Mouse (Mus musculus) thymus, postnatal 25 days (tissue): Measurements from ENCODE around the gene Rapgef3.

ENCODE experiments used
- DNase-seq: peaks from one replicate; pipeline ENCODE4 v3.0.0; 2022

Rapgef3 gene

GRCm38 (mm10) chr15:97743961-97744525 lies 23.7 kb downstream of the Rapgef3 start:
- DNase-seq, result peak; percentile 14

- DNase-seq, result peak; percentile 36
These were observed 24.6 kb downstream of the Rapgef3 start for GRCm38 (mm10) chr15:97743210-97743609.

DNA sequence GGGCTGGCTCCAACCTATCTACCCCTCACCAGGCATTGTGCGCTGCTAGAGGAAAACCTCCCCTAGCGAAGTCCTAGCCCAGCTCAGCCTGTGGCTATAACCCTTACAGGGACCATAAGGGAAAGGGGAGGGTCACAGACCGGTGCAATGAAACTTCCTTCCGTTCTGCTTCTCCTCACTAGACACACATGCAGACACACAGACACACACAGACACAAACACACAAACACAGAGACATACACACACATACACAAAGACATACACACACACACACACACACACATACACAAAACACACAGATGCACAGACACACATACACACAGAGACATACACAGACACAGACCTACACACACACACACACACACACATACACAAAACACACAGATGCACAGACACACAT lies 25.2 kb downstream of the Rapgef3 start:
- DNase-seq, result no peak

DNA sequence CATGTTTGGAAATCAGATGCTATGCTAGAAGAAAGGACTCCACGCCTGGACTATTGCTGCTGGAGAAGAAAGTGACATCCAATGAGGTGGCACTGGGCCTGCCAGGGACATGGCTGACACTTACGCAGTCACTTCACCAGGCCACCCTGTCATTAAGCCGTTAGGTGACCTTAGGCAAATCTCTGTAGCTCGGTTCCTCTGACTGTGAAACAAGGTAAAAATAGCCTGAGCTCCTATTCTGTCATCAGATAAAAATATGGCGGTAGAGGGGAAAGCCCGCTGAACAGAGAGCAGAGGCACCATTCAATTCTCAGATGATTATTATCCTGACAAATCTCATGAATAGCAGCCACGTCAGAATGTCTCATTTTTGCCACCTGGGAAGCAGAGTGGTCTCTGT lies 25.7 kb downstream of the Rapgef3 start:
- no peak for DNase-seq

GRCm38 (mm10) chr15:97741662-97742061 lies 26.1 kb downstream of the Rapgef3 start:
- peak; percentile 53 for DNase-seq

DNA sequence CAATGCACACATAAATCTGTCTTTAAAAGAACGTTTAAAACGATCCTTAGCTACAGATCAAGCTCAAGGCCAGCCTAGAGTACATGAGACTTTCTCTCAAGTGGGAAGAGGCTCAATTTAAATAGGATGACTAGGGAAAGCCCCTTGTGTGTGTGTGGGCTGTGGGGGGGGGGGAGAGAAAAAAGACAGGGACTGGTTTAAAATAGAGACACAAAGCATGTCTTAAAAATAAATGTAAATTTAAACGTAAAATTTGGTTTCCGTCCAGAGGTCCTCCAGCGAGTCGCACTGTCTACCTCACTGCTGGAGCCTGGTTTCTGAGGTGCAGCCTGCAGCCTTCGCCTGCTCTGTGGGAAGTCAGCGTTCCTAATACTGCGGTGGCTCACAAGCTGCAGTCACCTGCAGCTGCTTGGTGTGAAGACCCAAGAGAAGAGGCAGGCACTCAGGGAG lies 27.5 kb downstream of the Rapgef3 start:
- no peak for DNase-seq

GRCm38 (mm10) chr15:97738923-97739322 lies 28.8 kb downstream of the Rapgef3 start:
- DNase-seq, result no peak

- peak; percentile 30 for DNase-seq
These were observed 35.8 kb downstream of the Rapgef3 start for GRCm38 (mm10) chr15:97731988-97732387.

- peak; percentile 80 for DNase-seq
These were observed 36.7 kb downstream of the Rapgef3 start, which contains the start of gene Endou for GRCm38 (mm10) chr15:97731111-97731510. Endou (minus strand) TSS chr15:97731339.

- DNase-seq, result peak; percentile 39
These were observed 37.4 kb downstream of the Rapgef3 start for GRCm38 (mm10) chr15:97730365-97730764.

DNA sequence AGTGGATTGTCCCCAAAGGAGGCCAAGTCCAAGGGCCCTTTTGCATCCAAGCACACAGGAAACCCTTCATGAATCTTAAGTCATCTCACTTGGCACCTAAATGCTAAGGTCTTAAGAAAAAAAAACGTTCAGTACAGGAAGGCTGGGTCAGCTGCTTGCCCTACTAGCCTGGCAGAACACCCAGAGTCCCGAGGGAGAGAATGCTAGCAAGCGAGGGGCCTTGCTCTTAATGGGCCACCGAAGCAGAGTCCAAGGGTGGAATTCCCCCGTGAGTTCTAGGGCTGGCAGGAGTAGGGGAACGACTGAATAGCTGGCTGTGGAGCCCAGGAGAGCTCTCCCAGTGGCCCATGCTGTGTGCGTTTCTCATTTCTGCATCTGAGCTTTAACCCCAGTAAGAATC lies 39.0 kb downstream of the Rapgef3 start:
- peak; percentile 36 for DNase-seq

- peak; percentile 30 for DNase-seq
These were observed 39.4 kb downstream of the Rapgef3 start for GRCm38 (mm10) chr15:97728394-97728793.

DNA sequence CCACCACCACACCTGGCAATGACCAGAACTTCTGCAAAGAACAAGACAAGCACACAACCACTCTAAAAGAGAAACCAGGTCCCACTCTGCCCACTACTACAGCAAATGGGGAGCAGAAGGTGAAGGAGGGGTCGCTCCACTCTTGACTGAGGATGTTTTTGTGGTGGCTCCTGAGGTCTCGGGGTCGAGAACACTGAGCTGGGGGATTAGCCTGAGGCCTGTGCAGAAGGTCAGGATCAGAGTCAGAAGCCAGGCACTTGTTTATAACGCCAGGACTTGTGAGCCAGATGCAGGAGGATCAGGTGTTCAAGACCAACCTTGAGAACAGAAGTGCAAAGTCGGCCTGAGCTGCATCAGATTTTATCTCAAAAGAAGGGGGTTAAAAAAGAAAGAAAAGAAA lies 40.3 kb downstream of the Rapgef3 start:
- peak; percentile 60 for DNase-seq

DNA sequence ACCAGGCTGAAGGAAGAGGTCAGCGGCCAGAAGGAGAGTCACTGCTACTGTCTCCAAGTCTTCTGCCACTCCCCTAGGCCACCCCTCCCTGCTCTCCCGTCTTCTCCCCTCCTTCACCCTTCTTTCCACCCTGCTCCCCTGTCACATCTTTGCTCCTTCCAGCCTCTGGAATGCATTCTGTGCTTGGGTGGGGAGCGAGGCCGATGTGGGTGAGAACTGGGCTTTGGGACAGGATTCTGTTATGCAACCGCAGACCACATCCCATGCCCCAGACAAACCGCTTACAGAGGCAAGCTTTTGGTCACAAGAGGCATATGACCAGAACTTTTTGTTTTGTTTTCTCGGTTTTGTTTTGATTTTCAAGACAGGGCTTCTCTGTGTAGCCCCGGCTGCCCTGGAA lies 40.7 kb downstream of the Rapgef3 start:
- no peak for DNase-seq

- DNase-seq, result no peak
These were observed 41.5 kb downstream of the Rapgef3 start for GRCm38 (mm10) chr15:97726310-97726709.

- peak; percentile 45 for DNase-seq
These were observed 42.5 kb downstream of the Rapgef3 start for GRCm38 (mm10) chr15:97725198-97725785.

- DNase-seq, result peak; percentile 36
These were observed 43.2 kb downstream of the Rapgef3 start for GRCm38 (mm10) chr15:97724346-97725197.

GRCm38 (mm10) chr15:97723536-97724345 lies 44.0 kb downstream of the Rapgef3 start:
- DNase-seq, result no peak

- peak; percentile 84 for DNase-seq
These were observed 46.6 kb downstream of the Rapgef3 start for GRCm38 (mm10) chr15:97721008-97721701.

DNA sequence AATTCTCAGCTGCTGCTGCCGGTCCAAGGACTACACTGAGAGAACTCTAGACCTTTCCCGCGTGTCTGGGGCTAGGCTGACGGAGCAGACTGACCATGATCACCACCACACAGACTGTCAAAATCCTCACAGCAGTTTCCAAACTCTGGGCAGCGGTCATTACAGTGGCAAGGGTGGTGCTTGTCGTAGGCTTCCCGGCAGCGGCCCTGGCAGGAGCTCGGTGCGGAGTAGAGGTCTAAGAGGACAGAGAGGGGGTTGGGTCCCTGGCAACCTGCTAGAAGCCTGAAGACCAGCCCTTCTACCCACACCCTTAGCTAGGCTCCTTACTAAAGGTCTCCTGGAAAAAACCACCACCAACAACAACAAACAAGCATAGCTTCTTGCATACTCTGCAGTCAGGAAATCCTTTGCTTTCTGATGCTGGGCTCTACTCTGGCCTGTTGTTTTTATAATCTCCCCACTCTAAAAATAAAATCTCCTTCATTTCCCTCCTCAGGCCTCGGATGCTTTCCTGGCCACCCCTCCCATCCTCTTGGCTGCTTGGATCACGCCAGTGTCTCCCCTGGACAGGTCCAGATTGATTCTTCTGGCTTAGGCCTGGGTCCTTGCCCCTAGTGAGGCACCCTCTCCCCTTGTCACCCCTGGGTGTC lies 47.6 kb downstream of the Rapgef3 start:
- peak; percentile 39 for DNase-seq

DNA sequence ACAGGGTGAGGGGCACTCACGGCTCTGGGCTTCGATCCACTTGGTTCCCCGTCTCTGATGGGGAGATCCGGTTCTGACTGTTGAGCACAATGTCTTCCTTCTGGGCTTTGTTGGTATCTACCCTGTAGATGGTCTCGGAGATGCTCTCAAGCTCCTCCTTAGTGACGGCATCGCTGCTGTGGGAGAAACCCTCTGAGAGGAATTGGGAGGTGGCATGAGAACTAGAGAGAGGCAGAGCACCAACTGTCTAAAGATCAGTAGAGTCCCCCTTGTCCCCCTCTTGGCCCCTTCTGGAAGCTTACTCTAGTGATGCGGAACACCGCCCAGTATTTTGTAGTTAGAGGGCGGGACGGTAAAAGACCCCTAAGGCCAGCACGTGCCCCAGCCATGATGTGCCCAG lies 48.3 kb downstream of the Rapgef3 start:
- DNase-seq, result no peak
